Mouse (Mus musculus) embryonic fibroblast, embryonic 13.5 days (primary cell): ENCODE data around the gene Timmdc1.
A peak's percentile ranks its signal among the peaks of the same experiment; 100 is the strongest.

Experiments used
- CTCF ChIP-seq: IDR thresholded peaks from 2 replicates; pipeline ENCODE4 v1.5.1; 2011; ENCODE audit warnings: mild to moderate bottlenecking, control low read depth, low read length, moderate library complexity, borderline replicate concordance; ENCODE audit not compliant: insufficient read depth
- POLR2A ChIP-seq: IDR thresholded peaks from 2 replicates; pipeline ENCODE4 v1.6.1; 2011; ENCODE audit warnings: low read depth, mild to moderate bottlenecking, control low read depth, low read length, moderate library complexity

DNA sequence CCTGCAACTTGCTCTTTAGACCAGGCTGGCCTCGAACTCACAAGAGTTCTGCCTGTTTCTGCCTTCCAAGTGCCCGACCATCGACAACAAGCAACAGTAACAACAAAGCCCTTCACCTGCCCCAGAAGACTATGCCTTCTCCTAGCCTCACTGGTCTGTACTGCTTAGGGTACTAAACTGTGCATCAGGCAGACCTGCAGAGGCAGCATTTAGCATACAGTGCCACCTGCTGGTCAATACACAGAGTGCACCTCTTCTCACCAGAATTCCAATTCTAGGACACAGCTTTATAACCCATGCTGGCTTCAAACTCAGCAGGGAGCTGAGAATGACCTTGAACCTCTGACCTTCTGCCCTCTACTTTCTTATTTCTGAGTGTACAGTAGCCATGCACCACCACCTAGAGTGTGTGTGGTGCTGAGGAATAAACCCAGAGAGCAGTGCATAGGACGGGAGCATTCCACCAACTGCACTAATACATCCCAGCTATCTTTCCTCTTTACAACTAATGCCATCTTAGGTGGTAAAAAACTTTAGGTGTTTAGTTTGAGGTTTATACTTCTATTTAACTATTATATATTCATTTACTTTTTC lies 16.3 kb downstream of the Timmdc1 start:
- TF ChIP-seq CTCF = peak; percentile 89; the same call in 1 of the 2 replicates
- no peak for TF ChIP-seq POLR2A
